Mouse (Mus musculus) embryo, embryonic 10 days (tissue): Measurements from ENCODE around the gene Npr2.

Experiments
- DNase-seq: peaks from one replicate; pipeline ENCODE4 v3.0.0-alpha.2; 2015; ENCODE audit warnings: low spot score

Npr2 gene

GRCm38 (mm10) chr4:43629106-43629817 lies 2.5 kb upstream of the Npr2 start:
- DNase-seq = peak; percentile 59

- peak; percentile 90 for DNase-seq
Observed at GRCm38 (mm10) chr4:43630030-43630581, 1.6 kb upstream of the Npr2 start.

- DNase-seq = peak; percentile 12
Observed at GRCm38 (mm10) chr4:43630671-43631045, 1.1 kb upstream of the Npr2 start.

- DNase-seq = no peak
Observed at GRCm38 (mm10) chr4:43631956-43632920, 503 bp downstream of the Npr2 start.

GRCm38 (mm10) chr4:43633296-43633695 lies 1.6 kb downstream of the Npr2 start:
- peak; percentile 3 for DNase-seq

- DNase-seq = peak; percentile 2
Observed at GRCm38 (mm10) chr4:43633736-43634135, 2.0 kb downstream of the Npr2 start.

GRCm38 (mm10) chr4:43634621-43635374 lies 3.1 kb downstream of the Npr2 start:
- peak; percentile 1 for DNase-seq

GRCm38 (mm10) chr4:43636751-43637150 lies 5.0 kb downstream of the Npr2 start:
- peak; percentile 1 for DNase-seq

GRCm38 (mm10) chr4:43640076-43640475 lies 8.3 kb downstream of the Npr2 start:
- DNase-seq = no peak

GRCm38 (mm10) chr4:43640491-43640890 lies 8.8 kb downstream of the Npr2 start:
- DNase-seq = no peak

GRCm38 (mm10) chr4:43649783-43650182 lies 18.0 kb downstream of the Npr2 start:
- no peak for DNase-seq

- no peak for DNase-seq
Observed at GRCm38 (mm10) chr4:43652726-43653125, 21.0 kb downstream of the Npr2 start.

GRCm38 (mm10) chr4:43653161-43654015 lies 21.7 kb downstream of the Npr2 start, which contains the start of gene Spag8:
TSS of gene Spag8 (minus strand) at chr4:43653594.
- peak; percentile 82 for DNase-seq

- DNase-seq = no peak
Observed at GRCm38 (mm10) chr4:43655656-43656338, 24.1 kb downstream of the Npr2 start.

GRCm38 (mm10) chr4:43656339-43657109 lies 24.8 kb downstream of the Npr2 start, which contains the start of gene Hint2:
TSS of gene Hint2 (minus strand) at chr4:43656466.
- peak; percentile 96 for DNase-seq

- DNase-seq = no peak
Observed at GRCm38 (mm10) chr4:43657146-43657545, 25.4 kb downstream of the Npr2 start.

- DNase-seq = peak; percentile 55
Observed at GRCm38 (mm10) chr4:43666412-43666811, 34.7 kb downstream of the Npr2 start.

- peak; percentile 94 for DNase-seq
Observed at GRCm38 (mm10) chr4:43668782-43669427, 37.2 kb downstream of the Npr2 start, which contains the start of the genes Tmem8b and Fam221b. TSS of gene Tmem8b (plus strand) at chr4:43668971. TSS of gene Fam221b (minus strand) at chr4:43669145.

- DNase-seq = peak; percentile 69
Observed at GRCm38 (mm10) chr4:43669428-43669794, 37.7 kb downstream of the Npr2 start.
